Mouse (Mus musculus) ES-Bruce4 (cell line): ENCODE results near the gene Nr1h4.

ENCODE experiments used
- CTCF ChIP-seq: IDR thresholded peaks from one replicate; pipeline ENCODE4 v1.8.1; 2011; ENCODE audit warnings: low read depth, low read length
- EP300 ChIP-seq: IDR thresholded peaks from 2 replicates; pipeline ENCODE4 v1.6.1; 2011; ENCODE audit warnings: low read depth, low read length; ENCODE audit not compliant: insufficient read depth
- POLR2A ChIP-seq: IDR thresholded peaks from one replicate; pipeline ENCODE4 v1.8.1; 2011; ENCODE audit warnings: low read length; ENCODE audit not compliant: insufficient read depth

DNA sequence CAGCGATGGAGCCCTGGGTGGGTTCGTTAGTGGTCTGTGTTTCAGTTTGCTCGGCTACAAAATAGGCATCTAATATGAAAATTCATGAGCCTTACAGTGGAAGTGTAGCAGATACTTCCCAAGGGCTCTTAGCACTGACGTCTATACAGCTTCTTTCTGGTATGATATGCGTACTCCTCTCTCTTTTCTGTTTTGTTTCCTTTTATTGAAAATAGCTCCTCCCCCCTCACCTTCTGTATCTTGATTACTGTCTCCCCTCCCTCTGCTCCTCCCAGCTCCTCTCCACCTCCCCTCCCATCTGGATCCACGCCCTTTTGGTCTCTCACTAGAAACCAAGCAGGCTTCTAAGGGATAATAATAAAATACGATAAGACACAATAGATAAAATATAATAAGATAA lies 37.8 kb downstream of the Nr1h4 start:
- TF ChIP-seq POLR2A (no peak), EP300 (no peak), CTCF (no peak)
